In genomic region chr5:135547990-135548389, GRCm38 (mm10) we compare ENCODE assay signal across 38 mouse cellular contexts. TPM values are rescaled to one million over a fixed set of nuclear protein-coding genes. Genes with fewer than 3 reads are reported as not detected.
"Had no signal": no experiment of that assay in that cellular context is flagged by ENCODE, and none has a peak within 500 bp of the region (broad histone marks: within the 10 kb centered on the region; RNA-seq: fewer than 3 reads in every experiment).

No protein-coding gene starts in this region.

- H3K27ac ChIP-seq: embryonic facial prominence, embryonic 10.5 days; embryonic facial prominence, embryonic 12.5 days; embryonic facial prominence, embryonic 13.5 days; embryonic facial prominence, embryonic 15.5 days; forebrain, embryonic 10.5 days; forebrain, embryonic 12.5 days; forebrain, embryonic 13.5 days; forebrain, embryonic 15.5 days; gastrocnemius, adult 2 months; heart, adult 2 months; heart, embryonic 10.5 days had no signal

- H3K36me3 ChIP-seq: embryonic facial prominence, embryonic 10.5 days; embryonic facial prominence, embryonic 12.5 days; embryonic facial prominence, embryonic 13.5 days; embryonic facial prominence, embryonic 15.5 days; forebrain, embryonic 10.5 days; forebrain, embryonic 12.5 days; forebrain, embryonic 15.5 days; heart, embryonic 10.5 days had no signal

- H3K4me3 ChIP-seq: embryonic facial prominence, embryonic 10.5 days; embryonic facial prominence, embryonic 12.5 days; embryonic facial prominence, embryonic 13.5 days; embryonic facial prominence, embryonic 15.5 days; erythroblast, embryonic 14.5 days; forebrain, embryonic 10.5 days; forebrain, embryonic 12.5 days; forebrain, embryonic 13.5 days; forebrain, embryonic 15.5 days; gastrocnemius, adult 2 months; heart, adult 2 months; heart, embryonic 10.5 days had no signal

- DNase-seq: cerebellum, adult 9-11 months; cerebellum, postnatal 10 days; cerebellum, postnatal 14 days; cerebellum, postnatal 25 days; cerebellum, postnatal 36 days; embryo, embryonic 11 days; forebrain, postnatal 0 days; gastrocnemius, adult 2 months; gastrocnemius, postnatal 14 days; gastrocnemius, postnatal 25 days; gastrocnemius, postnatal 36 days; heart, adult 11 months; heart, adult 18-20 months; heart, adult 2 months had no signal

- H3K9me3 ChIP-seq: embryonic facial prominence, embryonic 10.5 days; embryonic facial prominence, embryonic 12.5 days; embryonic facial prominence, embryonic 13.5 days; embryonic facial prominence, embryonic 15.5 days; forebrain, embryonic 10.5 days; forebrain, embryonic 12.5 days; forebrain, embryonic 13.5 days; forebrain, embryonic 15.5 days; heart, embryonic 10.5 days had no signal

- H3K27me3 ChIP-seq: embryonic facial prominence, embryonic 12.5 days; embryonic facial prominence, embryonic 13.5 days; embryonic facial prominence, embryonic 15.5 days; forebrain, embryonic 13.5 days; forebrain, embryonic 15.5 days had no signal

- H3K9ac ChIP-seq: embryonic facial prominence, embryonic 12.5 days; embryonic facial prominence, embryonic 13.5 days; embryonic facial prominence, embryonic 15.5 days; forebrain, embryonic 12.5 days; forebrain, embryonic 13.5 days; forebrain, embryonic 15.5 days; forebrain, postnatal 0 days had no signal

- H3K4me2 ChIP-seq: embryonic facial prominence, embryonic 12.5 days; embryonic facial prominence, embryonic 13.5 days; embryonic facial prominence, embryonic 15.5 days; forebrain, embryonic 12.5 days; forebrain, embryonic 13.5 days; forebrain, embryonic 15.5 days had no signal

RNA-seq across cellular contexts. Expression of gene Hip1, which starts 3.1 kb away (rescaled TPM):
- polyA plus RNA-seq: erythroblast, embryonic 14.5 days had no signal

RNA-seq across cellular contexts. Expression of gene Ccl26, which starts 15.4 kb away (rescaled TPM):
- total RNA-seq: common myeloid progenitor, adult 5-6 weeks; forebrain, postnatal 0 days; gastrocnemius, adult 18-20 months; gastrocnemius, adult 2 months; gastrocnemius, adult 8-10 months; gastrocnemius, postnatal 14 days; gastrocnemius, postnatal 25 days; gastrocnemius, postnatal 36 days; gastrocnemius, postnatal 4 days; granulocyte monocyte progenitor cell, adult 5-6 weeks; heart, adult 18-20 months; heart, adult 2 months; heart, adult 8-10 months had no signal
- polyA plus RNA-seq: cortical plate, adult 2 months; embryonic facial prominence, embryonic 10.5 days; embryonic facial prominence, embryonic 11.5 days; embryonic facial prominence, embryonic 12.5 days; embryonic facial prominence, embryonic 13.5 days; embryonic facial prominence, embryonic 14.5 days; embryonic facial prominence, embryonic 15.5 days; erythroblast, embryonic 14.5 days; forebrain, embryonic 10.5 days; forebrain, embryonic 11.5 days; forebrain, embryonic 12.5 days; forebrain, embryonic 13.5 days; forebrain, embryonic 14.5 days; forebrain, embryonic 15.5 days; forebrain, embryonic 16.5 days; forebrain, postnatal 0 days; frontal cortex, adult 2 months; gonadal fat pad, adult 2 months; heart, adult 2 months; heart, embryonic 10.5 days had no signal

RNA-seq across cellular contexts. Expression of gene Ccl24, which starts 24.9 kb away (rescaled TPM):
- total RNA-seq: common myeloid progenitor, adult 5-6 weeks had no signal
